Mouse (Mus musculus) frontal cortex, adult 2 months (tissue): ENCODE results near the gene Trim24. TPM values are rescaled to one million over a fixed set of nuclear protein-coding genes. Genes with fewer than 3 reads are reported as not detected.

Experiments
- polyA plus RNA-seq: library from polyadenylated mRNA; depleted of rRNA; stranded (reverse); fragments of >200 nt; gene quantifications from 2 replicates; pipeline ENCODE4 v1.2.3, GENCODE M21; 2012; rRNA removed

Trim24 gene
- polyA plus RNA-seq, 1 experiment = 28.2 TPM

Other genes with a start within 250 kb of the Trim24 start
- gene Svopl, start 176.2 kb downstream of the Trim24 start, polyA plus RNA-seq = 0.08 and 0.21 TPM in 2 replicates
- not detected in 2 replicates for gene Tmem213, start 238.4 kb downstream of the Trim24 start, polyA plus RNA-seq